Mouse (Mus musculus) ES-E14 (cell line): ENCODE results near the gene Tgfb1. TPM values are rescaled to one million over a fixed set of nuclear protein-coding genes. Genes with fewer than 3 reads are reported as not detected.
A peak's percentile ranks its signal among the peaks of the same experiment; 100 is the strongest.

Source experiments
- DNase-seq: peaks from one replicate; pipeline ENCODE4 v3.0.0-alpha.2; 2013; ENCODE audit warnings: low read depth, low spot score
- H3K27ac ChIP-seq: 2 replicates; pipeline ENCODE4 v1.5.1; 2012; ENCODE audit warnings: low read depth, mild to moderate bottlenecking, low read length, moderate library complexity, mixed read lengths; ENCODE audit not compliant: poor library complexity, insufficient read depth, severe bottlenecking
- H3K36me3 ChIP-seq: 2 replicates; pipeline ENCODE4 v1.6.1; 2012; ENCODE audit warnings: mild to moderate bottlenecking, low read length, moderate library complexity, mixed read lengths; ENCODE audit not compliant: control insufficient read depth, poor library complexity, insufficient read depth, severe bottlenecking
- H3K4me1 ChIP-seq, 2 experiments: fragments of 150-350 bp in 1 of 2; sonication (generic) in 1 of 2; 2 replicates each; pipeline ENCODE4 v1.6.1; 2012; ENCODE audit warnings: low read length in 2 of 2, mild to moderate bottlenecking in 1 of 2, mixed read lengths in 1 of 2; ENCODE audit not compliant: control insufficient read depth in 2 of 2, insufficient read depth in 2 of 2, poor library complexity in 1 of 2
- H3K4me3 ChIP-seq, 2 experiments: fragments of 150-350 bp in 1 of 2; sonication (generic) in 1 of 2; 2 replicates each; pipeline ENCODE4 v1.5.1; 2012; ENCODE audit warnings: low read length in 2 of 2, low read depth in 1 of 2, mild to moderate bottlenecking in 1 of 2, mixed read lengths in 1 of 2; ENCODE audit not compliant: insufficient read depth in 1 of 2, poor library complexity in 1 of 2, severe bottlenecking in 1 of 2
- H3K9ac ChIP-seq: 2 replicates; pipeline ENCODE4 v1.6.1; 2012; ENCODE audit warnings: low read depth, mild to moderate bottlenecking, low read length, mixed read lengths; ENCODE audit not compliant: poor library complexity, insufficient read depth, severe bottlenecking
- H3K9me3 ChIP-seq: fragments of 150-350 bp; sonication (generic); 2 replicates; pipeline ENCODE4 v1.6.1; 2012; ENCODE audit warnings: low read depth, mild to moderate bottlenecking, low read length; ENCODE audit not compliant: control insufficient read depth, insufficient read depth
- CHD2 ChIP-seq: IDR thresholded peaks from 2 replicates; pipeline ENCODE4 v1.6.1; 2014; ENCODE audit warnings: mild to moderate bottlenecking, low read depth, low read length, inconsistent platforms
- HCFC1 ChIP-seq: IDR thresholded peaks from 2 replicates; pipeline ENCODE4 v1.6.1; 2012; ENCODE audit warnings: low read length, inconsistent platforms, borderline replicate concordance; ENCODE audit not compliant: insufficient read depth
- MAFK ChIP-seq: IDR thresholded peaks from 2 replicates; pipeline ENCODE4 v1.6.1; 2014; ENCODE audit warnings: mild to moderate bottlenecking, low read depth, low read length, inconsistent platforms; ENCODE audit not compliant: insufficient read depth
- ZC3H11A ChIP-seq: IDR thresholded peaks from 2 replicates; pipeline ENCODE4 v1.6.1; 2012; ENCODE audit warnings: low read depth, mild to moderate bottlenecking, inconsistent platforms, low read length, borderline replicate concordance
- ZNF384 ChIP-seq: IDR thresholded peaks from 2 replicates; pipeline ENCODE4 v1.6.1; 2012; ENCODE audit warnings: low read depth, low read length, inconsistent platforms
- in situ Hi-C, 2 experiments: fragments of 600-800 bp; cut with MboI; formaldehyde crosslinking; loops; one replicate each; pipeline ENCODE4 v1.15.1; 2025; ENCODE audit warnings: low sequenced_read_pairs in 2 of 2, inconsistent platforms in 1 of 2; ENCODE audit not compliant: unreplicated experiment in 2 of 2
- total RNA-seq: library from RNA; depleted of rRNA; stranded (reverse); fragments of 300-350 nt; gene quantifications from 2 replicates; pipeline ENCODE4 v1.2.3, GENCODE M21; 2012

Gene Tgfb1
- total RNA-seq, 1 experiment: 7.1 TPM

DNA sequence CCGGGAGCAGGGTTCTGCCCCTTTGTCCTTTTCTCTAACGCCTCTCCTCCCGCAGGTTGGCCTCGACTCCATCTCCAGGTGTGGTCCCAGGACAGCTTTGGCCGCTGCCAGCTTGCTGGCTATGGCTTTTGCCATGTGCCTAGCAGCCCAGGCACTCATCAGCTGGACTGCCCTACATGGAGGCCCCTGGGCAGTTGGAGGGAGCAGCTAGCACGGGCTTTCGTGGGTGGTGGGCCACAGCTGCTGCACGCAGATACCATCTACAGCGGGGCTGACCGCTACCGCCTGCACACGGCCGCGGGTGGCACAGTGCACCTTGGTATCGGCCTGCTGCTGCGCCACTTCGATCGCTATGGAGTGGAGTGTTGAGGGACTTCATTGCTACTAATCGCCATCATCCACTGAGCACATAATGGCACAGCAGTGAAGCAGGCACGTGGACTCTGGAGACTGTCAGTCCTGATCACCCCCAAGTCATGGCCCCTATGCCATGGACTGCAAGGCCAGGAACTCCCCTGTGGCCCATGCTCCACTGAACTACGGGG is 804 bp upstream of the Tgfb1 start:
- Histone ChIP-seq H3K9ac (no peak overlapping the region), H3K9me3 (no peaks in the 10 kb centered on the region), H3K4me1 (peaks cover 0 to 17% of the 10 kb centered on the region in 2 experiments; a peak in 1 of 4 replicates), H3K27ac (no peak overlapping the region), H3K36me3 (no peaks in the 10 kb centered on the region), H3K4me3 (peak overlapping the region; percentile 64 to 77; a peak in 3 of 4 replicates)
- DNase-seq: no peak
- in situ Hi-C loops: no loop called here
- TF ChIP-seq MAFK: no peak
- no peak for TF ChIP-seq ZNF384

DNA sequence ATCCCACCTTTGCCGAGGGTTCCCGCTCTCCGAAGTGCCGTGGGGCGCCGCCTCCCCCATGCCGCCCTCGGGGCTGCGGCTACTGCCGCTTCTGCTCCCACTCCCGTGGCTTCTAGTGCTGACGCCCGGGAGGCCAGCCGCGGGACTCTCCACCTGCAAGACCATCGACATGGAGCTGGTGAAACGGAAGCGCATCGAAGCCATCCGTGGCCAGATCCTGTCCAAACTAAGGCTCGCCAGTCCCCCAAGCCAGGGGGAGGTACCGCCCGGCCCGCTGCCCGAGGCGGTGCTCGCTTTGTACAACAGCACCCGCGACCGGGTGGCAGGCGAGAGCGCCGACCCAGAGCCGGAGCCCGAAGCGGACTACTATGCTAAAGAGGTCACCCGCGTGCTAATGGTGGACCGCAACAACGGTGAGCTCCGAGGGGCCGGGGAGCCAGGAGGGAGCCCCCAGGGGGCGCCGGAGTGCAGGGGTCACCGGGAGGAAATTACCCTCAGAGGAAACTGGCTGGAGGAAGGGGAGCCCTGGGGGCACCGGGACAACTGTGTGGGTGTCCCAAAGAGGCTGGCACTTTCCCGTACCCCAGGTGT is 1.1 kb downstream of the Tgfb1 start:
- no peak for DNase-seq
- H3K36me3 ChIP-seq: no peaks in the 10 kb centered on the region
- no peak overlapping the region for H3K27ac ChIP-seq
- no peaks in the 10 kb centered on the region for H3K9me3 ChIP-seq
- in situ Hi-C loops: no loop called here
- peak overlapping the region; percentile 62 for H3K9ac ChIP-seq
- H3K4me1 ChIP-seq: peaks cover 0 to 16% of the 10 kb centered on the region in 2 experiments; a peak in 1 of 4 replicates
- H3K4me3 ChIP-seq: peak overlapping the region; percentile 64 to 77
- TF ChIP-seq CHD2 (no peak), ZC3H11A (no peak), MAFK (no peak), HCFC1 (no peak), ZNF384 (no peak)

DNA sequence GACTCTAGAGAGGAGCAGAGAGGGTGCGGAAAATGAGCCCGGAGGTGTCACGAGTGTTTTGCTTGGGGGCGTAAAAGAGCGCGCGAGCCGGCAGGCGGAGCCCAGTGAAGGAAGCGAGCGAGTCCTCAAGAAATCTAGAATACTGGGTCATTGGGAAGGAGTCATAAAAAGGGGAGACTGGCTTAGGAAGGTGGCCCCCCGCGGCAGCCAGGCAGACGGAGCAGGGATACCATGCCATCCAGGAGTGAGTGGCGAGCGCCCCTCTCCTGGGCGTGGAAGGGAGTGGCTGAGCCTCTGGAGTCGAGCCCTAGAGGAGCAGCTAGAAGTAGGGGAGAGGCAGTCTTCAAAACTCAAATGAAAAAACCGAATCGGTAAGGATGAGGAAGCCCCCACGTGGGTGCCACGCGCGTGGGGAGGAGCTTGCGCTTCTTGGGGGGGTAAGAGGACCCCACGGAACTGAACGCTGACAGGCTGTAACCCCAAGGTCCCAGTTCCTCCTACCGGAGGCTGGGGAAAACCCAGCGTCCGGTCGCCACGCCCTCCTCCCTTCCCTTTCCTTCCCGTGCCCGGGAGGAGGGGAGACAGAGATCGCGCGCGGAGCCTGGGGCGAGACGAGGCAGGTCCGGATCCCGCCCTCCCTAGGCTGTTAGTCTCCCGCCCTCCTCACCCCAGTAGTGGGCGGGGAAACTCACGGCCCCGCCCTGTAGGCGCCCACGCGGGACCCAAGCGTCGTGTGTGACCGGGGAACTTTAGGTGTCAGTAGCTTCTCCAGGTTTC is 2.2 kb downstream of the Tgfb1 start:
- Histone ChIP-seq H3K27ac (no peak overlapping the region), H3K4me3 (peak overlapping the region; percentile 64 to 77), H3K36me3 (no peaks in the 10 kb centered on the region), H3K9me3 (no peaks in the 10 kb centered on the region), H3K4me1 (peaks cover 0 to 7% of the 10 kb centered on the region in 2 experiments; a peak in 1 of 4 replicates), H3K9ac (peak overlapping the region; percentile 32; the same call in 1 of the 2 replicates)
- no peak for TF ChIP-seq CHD2
- TF ChIP-seq HCFC1: no peak
- TF ChIP-seq ZNF384: no peak
- no peak for DNase-seq
- in situ Hi-C loops: no loop called here

DNA sequence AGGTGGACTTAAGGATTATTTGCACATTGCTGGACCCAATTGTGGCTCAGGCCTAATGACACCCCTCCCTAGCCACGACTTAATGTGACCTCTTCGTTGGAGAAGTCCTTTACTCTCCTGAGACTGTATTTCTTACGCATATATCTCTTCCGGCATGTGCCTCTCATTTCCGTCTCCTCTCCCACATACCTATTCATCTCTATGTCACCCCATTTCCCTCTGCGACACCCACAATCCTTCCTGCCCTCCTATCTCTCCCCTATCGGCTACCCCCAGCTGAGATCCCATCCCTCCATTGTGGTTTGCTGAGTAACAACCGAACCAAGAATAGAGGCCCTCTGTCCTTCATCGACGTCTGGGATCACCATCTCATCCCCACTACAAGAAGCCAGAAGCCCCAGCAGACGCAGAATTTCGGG is 2.8 kb downstream of the Tgfb1 start:
- Histone ChIP-seq H3K4me3 (peak overlapping the region; percentile 46 to 77; a peak in 3 of 4 replicates), H3K4me1 (peaks cover 0 to 5% of the 10 kb centered on the region in 2 experiments; a peak in 1 of 4 replicates), H3K36me3 (no peaks in the 10 kb centered on the region), H3K27ac (no peak overlapping the region), H3K9ac (no peak overlapping the region), H3K9me3 (no peaks in the 10 kb centered on the region)
- in situ Hi-C loops: no loop called here
- no peak for DNase-seq
- TF ChIP-seq ZC3H11A: no peak
- no peak for TF ChIP-seq ZNF384
- no peak for TF ChIP-seq CHD2
- TF ChIP-seq HCFC1: no peak
- no peak for TF ChIP-seq MAFK
